Mouse (Mus musculus) right cerebral cortex, postnatal 36 days (tissue): ENCODE data around the gene Palld.

Source experiments
- DNase-seq, 2 experiments: peaks; one replicate each; pipeline ENCODE4 v3.0.0; 2022; ENCODE audit warnings: low spot score in 2 of 2, mixed read lengths in 1 of 2

The Palld gene

GRCm38 (mm10) chr8:61775936-61776335 lies 126.6 kb downstream of the Palld start:
- no peak for DNase-seq

DNA sequence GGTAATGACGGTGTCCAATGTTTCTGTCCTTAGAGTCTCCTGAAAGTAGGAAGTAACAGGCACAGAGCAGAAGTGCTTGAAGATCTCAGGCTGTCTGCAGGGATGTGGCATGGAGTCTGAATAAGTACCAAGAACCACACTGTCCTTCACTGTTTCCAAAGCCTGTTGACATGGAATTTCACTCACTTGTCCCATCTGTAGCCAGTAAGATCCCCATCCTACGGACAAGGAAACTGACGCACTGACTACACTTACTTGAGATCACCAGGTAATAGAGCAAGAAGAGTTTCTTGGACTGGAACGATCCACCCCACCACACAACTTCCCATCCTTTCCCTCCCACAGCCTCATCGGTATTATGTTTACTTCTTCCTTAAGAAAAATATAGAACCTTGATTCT lies 128.3 kb downstream of the Palld start:
- DNase-seq, result no peak

- DNase-seq, result no peak
These were observed 128.8 kb downstream of the Palld start for GRCm38 (mm10) chr8:61773595-61774088.

DNA sequence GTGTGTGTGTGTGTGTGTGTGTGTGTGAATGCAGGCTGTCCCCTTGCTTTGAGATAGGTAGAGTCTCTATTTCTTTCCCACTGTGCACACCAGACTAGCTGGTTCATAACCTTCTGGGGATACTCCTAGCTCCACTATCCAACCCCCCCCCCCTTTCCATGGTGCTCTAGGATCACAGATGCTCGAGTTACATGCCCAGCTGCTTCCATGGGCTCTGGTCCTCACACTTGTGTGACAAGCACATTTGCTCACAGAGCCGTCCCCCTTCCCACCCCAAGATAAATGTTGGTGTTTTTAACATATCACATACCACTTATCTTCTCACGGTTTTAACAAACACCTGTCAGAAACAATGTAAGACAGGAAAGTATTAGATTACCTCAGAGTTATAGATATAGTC lies 131.2 kb downstream of the Palld start:
- DNase-seq, result no peak

GRCm38 (mm10) chr8:61769340-61769879 lies 133.1 kb downstream of the Palld start:
- no peak for DNase-seq

- DNase-seq, result no peak
These were observed 142.3 kb downstream of the Palld start for GRCm38 (mm10) chr8:61760190-61760578.

DNA sequence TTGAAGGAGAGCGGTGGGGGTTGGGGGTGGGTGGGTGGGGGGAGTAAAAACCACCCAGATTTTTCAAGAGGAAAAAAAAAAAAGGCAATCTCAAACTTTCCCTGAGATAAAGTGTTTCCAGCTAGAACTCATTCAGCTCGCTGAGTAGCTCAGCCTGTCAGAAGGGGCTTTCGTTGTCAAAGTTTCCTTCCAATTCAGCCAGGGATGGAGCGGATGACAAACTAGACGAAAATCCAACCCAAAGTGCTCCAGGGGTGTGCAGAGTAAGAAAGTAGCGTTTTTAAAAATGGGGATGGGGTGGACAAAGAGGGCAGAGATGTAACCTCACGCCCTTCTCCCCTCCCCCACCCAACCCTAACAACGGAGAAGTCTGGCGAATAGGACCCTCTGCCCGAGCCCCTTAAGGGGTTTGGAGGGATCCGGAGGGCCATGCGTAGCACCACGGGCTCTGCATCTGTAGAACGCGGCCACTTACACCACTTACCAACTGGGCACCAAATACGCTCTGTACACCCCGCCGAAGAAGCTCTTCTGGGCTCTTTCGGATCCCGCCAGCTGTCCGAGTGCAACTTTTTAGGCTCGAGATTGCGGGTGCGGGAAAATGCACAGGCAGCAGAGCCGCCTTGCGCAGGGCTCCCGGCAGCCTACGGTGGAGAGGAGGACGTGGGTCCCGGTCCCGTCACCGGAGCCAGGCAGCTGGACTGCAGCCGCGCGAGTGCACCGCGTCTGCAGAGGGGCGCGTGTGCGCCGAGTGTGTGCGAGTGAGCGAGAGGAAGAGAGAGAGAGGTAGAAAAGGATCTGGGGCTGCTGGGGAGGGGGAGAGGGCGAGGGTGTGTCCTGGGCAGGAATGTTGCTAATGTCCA lies 142.9 kb downstream of the Palld start:
- DNase-seq, result no peak

DNA sequence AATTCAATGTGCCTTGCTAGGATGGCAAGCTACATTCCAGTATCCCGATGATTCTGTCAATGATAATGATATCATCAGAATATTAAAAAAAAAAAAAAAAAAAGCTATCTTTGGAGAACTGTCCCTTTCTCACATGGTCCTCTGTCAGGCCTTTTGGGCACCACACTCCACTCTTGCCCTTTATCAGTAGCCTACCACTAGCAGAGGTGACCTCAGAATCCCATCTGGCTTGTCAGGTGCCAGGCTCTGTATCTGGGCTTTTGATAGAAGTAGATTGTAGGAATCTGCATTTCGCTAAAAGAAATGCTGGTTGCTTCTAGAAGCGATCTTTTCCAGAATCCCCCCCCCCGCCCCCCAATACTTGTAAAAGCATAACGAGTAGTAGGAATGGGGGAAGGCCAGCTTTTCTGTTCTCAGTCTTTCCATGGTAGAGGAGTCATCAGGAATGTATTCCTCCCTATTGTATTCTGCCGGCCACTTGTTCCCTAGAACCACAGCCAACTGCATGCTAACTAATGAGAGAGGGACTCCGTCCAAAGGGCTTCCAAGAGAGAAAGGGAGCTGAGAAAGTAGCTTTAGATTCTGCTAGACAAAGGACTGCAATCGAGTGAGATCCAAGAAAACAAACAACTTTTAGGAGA lies 143.7 kb downstream of the Palld start:
- no peak for DNase-seq

DNA sequence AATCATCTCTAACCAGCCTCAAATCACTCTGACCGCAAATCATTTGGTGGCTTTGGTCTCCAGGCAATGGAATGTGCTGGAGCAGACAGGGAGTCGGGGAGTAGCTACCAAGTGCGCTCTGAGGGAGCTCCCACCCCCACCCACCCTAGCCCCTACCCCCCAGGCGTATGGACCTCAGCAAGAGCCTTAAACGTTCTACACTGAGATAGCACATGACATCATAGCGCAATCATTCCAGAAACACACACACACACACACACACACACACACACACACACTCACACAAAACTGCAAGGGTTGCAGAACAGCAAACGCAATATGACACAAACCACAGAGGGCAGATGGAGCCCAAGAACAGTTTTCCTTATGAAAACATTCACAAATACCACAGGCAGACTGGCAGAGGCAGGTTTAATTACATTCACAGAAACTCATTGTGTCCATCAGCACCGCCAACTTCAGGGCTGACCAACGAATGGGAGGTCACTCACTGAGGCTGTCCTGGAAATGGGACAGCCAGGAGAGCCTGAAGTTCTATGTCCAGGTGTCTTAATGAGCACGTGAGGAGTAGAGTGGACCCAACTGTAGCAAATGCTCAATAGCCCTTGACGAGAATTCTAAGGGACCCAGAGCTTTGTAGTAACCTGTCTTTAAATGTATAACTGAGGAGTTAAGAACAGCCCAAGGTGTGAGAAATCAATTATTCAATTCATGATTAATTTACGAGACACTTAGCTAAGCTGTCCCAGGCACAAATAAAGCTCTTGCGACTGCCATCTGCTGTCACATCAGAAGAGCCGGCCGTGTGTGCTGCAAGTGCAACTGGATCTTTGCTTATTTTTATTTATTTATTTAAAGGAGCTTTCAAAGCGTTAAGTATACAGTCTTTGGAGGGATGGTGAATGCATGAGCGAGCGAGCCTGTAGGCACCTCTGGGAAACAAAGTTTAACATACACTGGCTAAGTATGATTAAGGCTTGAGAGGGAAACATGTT lies 145.2 kb downstream of the Palld start:
- no peak for DNase-seq

GRCm38 (mm10) chr8:61755186-61755585 lies 147.3 kb downstream of the Palld start:
- no peak for DNase-seq

DNA sequence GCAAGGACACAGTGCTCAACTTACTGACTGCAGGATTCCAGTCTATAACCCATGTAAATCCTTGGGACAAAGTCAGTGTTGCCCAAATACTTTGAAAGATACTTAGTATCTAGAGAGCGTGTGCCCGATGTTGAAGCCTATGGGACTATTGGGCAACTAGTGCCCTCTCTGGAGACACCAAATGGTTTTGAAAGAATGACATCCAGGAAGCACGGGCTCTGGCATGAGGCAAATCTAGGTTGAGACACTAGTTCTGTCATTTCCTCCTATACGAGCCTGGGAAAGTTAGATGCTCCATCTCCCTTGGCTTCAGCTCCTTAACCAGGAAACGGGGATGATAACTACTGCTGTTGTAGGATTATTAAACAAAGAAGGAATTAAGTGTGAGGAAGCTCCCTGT lies 155.4 kb downstream of the Palld start:
- DNase-seq, result no peak

- DNase-seq, result no peak
These were observed 157.1 kb downstream of the Palld start for GRCm38 (mm10) chr8:61745181-61745980.

DNA sequence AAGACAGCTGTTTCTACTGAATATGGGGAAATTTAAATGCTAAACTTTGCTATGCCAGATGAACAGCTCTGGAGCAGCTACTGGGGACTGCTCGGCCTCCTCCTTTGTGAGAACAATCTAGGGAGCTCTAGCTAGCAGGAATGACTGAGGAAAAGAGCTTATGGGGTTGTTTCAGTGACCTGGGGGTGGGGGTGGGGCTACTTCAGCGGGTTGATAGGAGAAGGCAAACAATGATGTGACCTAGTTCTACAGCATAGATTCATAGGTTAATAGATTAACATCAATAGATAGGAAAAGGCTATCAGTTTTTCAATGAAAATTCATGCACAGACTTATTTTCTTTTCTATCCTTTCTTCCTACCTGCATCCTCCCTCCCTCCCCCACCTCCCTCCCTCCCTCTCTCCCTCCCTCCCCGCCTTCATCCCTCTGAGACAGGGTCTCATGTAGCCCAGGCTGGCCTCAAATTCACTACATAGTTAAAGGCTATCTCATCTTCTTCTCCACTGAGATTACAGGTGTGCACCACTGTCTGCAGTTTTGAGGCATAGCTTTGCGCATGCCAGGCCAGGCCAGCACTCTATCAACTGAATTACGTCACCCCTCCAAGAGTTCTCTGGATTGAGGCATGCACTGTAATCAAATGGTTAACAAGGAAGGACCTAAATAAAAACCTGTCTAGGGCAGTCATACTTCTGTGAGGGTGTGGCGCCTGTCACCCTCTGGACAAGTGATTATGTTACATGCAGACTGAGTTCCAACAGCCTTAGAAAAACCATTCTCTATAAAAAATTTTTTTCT lies 158.5 kb downstream of the Palld start:
- no peak for DNase-seq

- DNase-seq, result no peak
These were observed 165.0 kb downstream of the Palld start for GRCm38 (mm10) chr8:61737465-61737864.

DNA sequence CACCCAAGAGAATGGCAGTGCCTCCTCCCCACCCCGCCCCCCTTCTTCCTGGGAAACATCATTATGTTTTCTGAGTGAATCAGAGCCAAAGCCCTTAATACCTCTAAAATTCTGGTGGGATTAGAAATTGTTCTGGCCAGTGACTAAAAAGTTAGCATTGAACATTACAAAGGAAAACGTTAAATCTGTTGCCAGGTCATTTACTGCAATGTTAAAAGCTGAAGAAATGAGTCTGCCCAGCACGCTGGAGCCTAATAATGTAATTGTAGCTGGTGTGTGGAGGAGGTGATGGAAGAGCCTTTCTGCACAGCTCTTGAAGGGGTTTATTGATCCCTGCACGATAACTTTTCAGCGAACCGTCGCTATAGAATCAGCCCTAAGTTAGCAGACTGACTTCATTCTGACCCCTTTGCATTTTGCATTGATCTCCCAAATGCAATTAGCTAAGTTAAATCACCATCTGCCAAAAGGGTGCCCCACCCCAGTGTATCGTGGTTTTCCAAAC lies 165.7 kb downstream of the Palld start:
- no peak for DNase-seq

DNA sequence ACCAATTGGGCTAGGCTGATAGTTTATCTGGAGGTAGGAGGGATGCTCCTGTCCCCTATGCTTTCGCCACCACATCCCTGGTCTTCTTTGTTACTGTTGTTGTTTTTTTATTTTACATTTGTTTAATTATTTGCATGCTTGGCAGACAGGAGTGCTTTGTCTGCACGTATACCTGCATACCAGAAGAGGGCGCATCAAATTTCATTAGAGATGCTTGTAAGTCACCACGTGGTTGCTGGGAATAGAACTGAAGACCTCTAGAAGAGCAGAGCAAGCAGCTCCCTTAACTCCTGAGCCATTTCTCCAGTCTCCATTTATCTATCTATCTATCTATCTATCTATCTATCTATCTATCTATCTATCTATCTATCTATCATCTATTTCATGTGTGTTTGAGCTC lies 166.4 kb downstream of the Palld start:
- DNase-seq, result no peak

DNA sequence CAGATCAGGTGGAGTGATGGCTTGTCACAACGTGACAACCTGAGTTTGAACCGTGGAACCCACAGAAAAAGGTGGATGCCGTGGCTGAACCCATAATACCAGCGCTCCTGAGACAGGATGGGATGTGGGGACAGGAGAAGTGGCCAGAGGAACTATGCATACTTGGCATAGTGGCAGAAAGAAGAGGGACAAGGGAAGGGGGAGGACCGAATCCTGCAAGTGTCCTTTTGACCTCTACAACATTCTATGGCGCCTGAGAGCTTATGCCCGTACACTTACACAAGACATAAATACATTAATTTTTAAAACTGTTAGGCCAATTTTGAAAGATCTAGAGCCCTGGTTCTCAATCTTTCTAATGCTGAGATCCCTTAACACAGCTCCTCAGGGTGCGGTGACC lies 168.3 kb downstream of the Palld start:
- no peak for DNase-seq

- no peak for DNase-seq
These were observed 170.3 kb downstream of the Palld start for GRCm38 (mm10) chr8:61732184-61732583.

GRCm38 (mm10) chr8:61731306-61732088 lies 171.0 kb downstream of the Palld start:
- DNase-seq, result no peak
